In genomic region chr10:116319246-116319645, GRCm38 (mm10) we compare ENCODE assay signal across 7 mouse cellular contexts. TPM values are rescaled to one million over a fixed set of nuclear protein-coding genes. Genes with fewer than 3 reads are reported as not detected.
DNase-seq lines count a peak whose midpoint lies in the region; ATAC-seq and TF ChIP-seq lines count a peak whose summit lies in the region.

No protein-coding gene starts in this region.

- no peaks in the 10 kb centered on the region for H3K4me1 ChIP-seq in forebrain, embryonic 14.5 days (ENCODE audit: control insufficient read depth, insufficient read depth, low read length)
- no peaks in the 10 kb centered on the region for H3K4me1 ChIP-seq in lung, postnatal 0 days (ENCODE audit: insufficient read depth, low read depth, low read length)

- TF ChIP-seq CTCF in lung, postnatal 0 days (IDR thresholded peaks at IDR 0.05), result peak; percentile 92

- peak; percentile 86 for DNase-seq in R1 (ENCODE audit: low read depth, low spot score)
- peak; percentile 44 for DNase-seq in c-Kit-positive CD71-positive TER-119-positive erythroid progenitor cells, embryonic 14.5 days (ENCODE audit: low spot score)
- DNase-seq in forebrain, embryonic 14.5 days (ENCODE audit: low spot score), result peak; percentile 92
- peak; percentile 72 for DNase-seq in layer of hippocampus, adult 9-10 months (ENCODE audit: low spot score)
- DNase-seq in lung, postnatal 0 days (ENCODE audit: low spot score), result peak; percentile 93
- DNase-seq in right cerebral cortex, postnatal 25 days, result peak; percentile 69

- no peaks in the 10 kb centered on the region for H3K9me3 ChIP-seq in forebrain, embryonic 14.5 days (replicated peaks; ENCODE audit: control insufficient read depth, low read length)
- H3K9me3 ChIP-seq in lung, postnatal 0 days (ENCODE audit: low read length), result no peaks in the 10 kb centered on the region

- no peaks in the 10 kb centered on the region for H3K36me3 ChIP-seq in forebrain, embryonic 14.5 days (ENCODE audit: control insufficient read depth, insufficient read depth, low read length)
- no peaks in the 10 kb centered on the region for H3K36me3 ChIP-seq in lung, postnatal 0 days (ENCODE audit: insufficient read depth, low read length)

- peak; percentile 50; the same call in 1 of the 2 replicates for ATAC-seq in forebrain, embryonic 14.5 days
- ATAC-seq in hematopoietic stem cell, adult 5-6 weeks (replicated peaks in 1 of 2; ENCODE audit: insufficient read depth in 1 of 2, low FRiP score in 2 of 2, low TSS enrichment in 1 of 2, low read depth in 1 of 2, poor library complexity in 2 of 2, severe bottlenecking in 2 of 2), result peak; percentile 32 to 51; a peak in 2 of 4 replicates
- ATAC-seq in lung, postnatal 0 days, result peak; percentile 68

- H3K9ac ChIP-seq in forebrain, embryonic 14.5 days (ENCODE audit: low read length), result no peak overlapping the region
- no peak overlapping the region for H3K9ac ChIP-seq in lung, postnatal 0 days (replicated peaks; ENCODE audit: low read depth)

- TF ChIP-seq EP300 in lung, postnatal 0 days (IDR thresholded peaks at IDR 0.05), result no peak

- H3K27ac ChIP-seq in forebrain, embryonic 14.5 days (ENCODE audit: low read depth, low read length), result no peak overlapping the region
- no peak overlapping the region for H3K27ac ChIP-seq in lung, postnatal 0 days (ENCODE audit: low read length)

- H3K27me3 ChIP-seq in forebrain, embryonic 14.5 days (replicated peaks; ENCODE audit: control insufficient read depth, insufficient read depth, low read length), result no peaks in the 10 kb centered on the region
- no peaks in the 10 kb centered on the region for H3K27me3 ChIP-seq in lung, postnatal 0 days (replicated peaks; ENCODE audit: insufficient read depth, low read length)

- H3K4me2 ChIP-seq in forebrain, embryonic 14.5 days (ENCODE audit: low read length), result no peak overlapping the region
- H3K4me2 ChIP-seq in lung, postnatal 0 days (replicated peaks; ENCODE audit: low read depth, low read length), result no peak overlapping the region

- WGBS in forebrain, embryonic 14.5 days, result 21% methylated on average over 12 of the region's 12 CpGs
- 19% methylated on average over 12 of the region's 12 CpGs for WGBS in lung, postnatal 0 days

- H3K4me3 ChIP-seq in forebrain, embryonic 14.5 days (ENCODE audit: low read depth, low read length), result no peak overlapping the region
- no peak overlapping the region for H3K4me3 ChIP-seq in lung, postnatal 0 days (ENCODE audit: low read depth, low read length)

RNA-seq across cellular contexts. Expression of gene Ptprb, which starts 43.9 kb away (rescaled TPM):
- 1.5 and 2.5 TPM in 2 replicates for polyA plus RNA-seq in forebrain, embryonic 14.5 days (2014; fragmentation: Nextera tagmentation; extraction: Ambion mirVana)
- 0.06 TPM in 1 of 2 replicates, not detected in the other for total RNA-seq in hematopoietic stem cell, adult 5-6 weeks (2017)
- polyA plus RNA-seq in lung, postnatal 0 days (2015; fragmentation: Nextera tagmentation; extraction: Ambion mirVana), result 25.0 and 28.8 TPM in 2 replicates
